Mouse (Mus musculus) kidney, adult 9 months (tissue): ENCODE measurements around the gene Tab1.
"Not testable (repeated sequence)": the region's sequence is repeated elsewhere in the genome, so short reads cannot be mapped to it uniquely, and the experiment has no call there.

Experiments
- DNase-seq: peaks from one replicate; pipeline ENCODE4 v3.0.0; 2022

Gene Tab1

GRCm38 (mm10) chr15:80107143-80107542 lies 25.8 kb upstream of the Tab1 start:
- DNase-seq = no peak

GRCm38 (mm10) chr15:80107575-80107974 lies 25.4 kb upstream of the Tab1 start:
- no peak for DNase-seq

- DNase-seq = no peak
Measured at GRCm38 (mm10) chr15:80111436-80111835, 21.5 kb upstream of the Tab1 start.

- DNase-seq = no peak
Measured at GRCm38 (mm10) chr15:80112499-80112898, 20.4 kb upstream of the Tab1 start.

GRCm38 (mm10) chr15:80114414-80114813 lies 18.5 kb upstream of the Tab1 start:
- no peak for DNase-seq

- no peak for DNase-seq
Measured at GRCm38 (mm10) chr15:80115256-80115655, 17.7 kb upstream of the Tab1 start.

- DNase-seq = no peak
Measured at GRCm38 (mm10) chr15:80115866-80116794, 16.8 kb upstream of the Tab1 start.

GRCm38 (mm10) chr15:80117154-80117553 lies 15.8 kb upstream of the Tab1 start:
- no peak for DNase-seq

- DNase-seq = no peak
Measured at GRCm38 (mm10) chr15:80119076-80119475, 13.9 kb upstream of the Tab1 start.

- no peak for DNase-seq
Measured at GRCm38 (mm10) chr15:80121721-80122325, 11.1 kb upstream of the Tab1 start.

GRCm38 (mm10) chr15:80122431-80122830 lies 10.5 kb upstream of the Tab1 start:
- not testable (repeated sequence) for DNase-seq

- peak; percentile 88 for DNase-seq
Measured at GRCm38 (mm10) chr15:80124651-80125050, 8.3 kb upstream of the Tab1 start.

- DNase-seq = no peak
Measured at GRCm38 (mm10) chr15:80127191-80127590, 5.7 kb upstream of the Tab1 start.

GRCm38 (mm10) chr15:80129982-80130381 lies 2.9 kb upstream of the Tab1 start:
- DNase-seq = no peak

GRCm38 (mm10) chr15:80130689-80131088 lies 2.2 kb upstream of the Tab1 start:
- no peak for DNase-seq

- no peak for DNase-seq
Measured at GRCm38 (mm10) chr15:80131421-80131820, 1.5 kb upstream of the Tab1 start.

GRCm38 (mm10) chr15:80132452-80132851 lies 475 bp upstream of the Tab1 start:
- DNase-seq = no peak

GRCm38 (mm10) chr15:80133682-80134449 lies 939 bp downstream of the Tab1 start:
- peak; percentile 48 for DNase-seq

- DNase-seq = peak; percentile 50
Measured at GRCm38 (mm10) chr15:80134450-80134847, 1.5 kb downstream of the Tab1 start.

- peak; percentile 68 for DNase-seq
Measured at GRCm38 (mm10) chr15:80135499-80135898, 2.6 kb downstream of the Tab1 start.

- no peak for DNase-seq
Measured at GRCm38 (mm10) chr15:80136645-80137044, 3.7 kb downstream of the Tab1 start.

- DNase-seq = no peak
Measured at GRCm38 (mm10) chr15:80137945-80138791, 5.2 kb downstream of the Tab1 start.
